Mouse (Mus musculus): ENCODE results near the gene Gh. TPM values are rescaled to one million over a fixed set of nuclear protein-coding genes. Genes with fewer than 3 reads are reported as not detected.
A peak's percentile ranks its signal among the peaks of the same experiment; 100 is the strongest.

The Gh gene
- polyA plus RNA-seq, 2 experiments: not detected

DNA sequence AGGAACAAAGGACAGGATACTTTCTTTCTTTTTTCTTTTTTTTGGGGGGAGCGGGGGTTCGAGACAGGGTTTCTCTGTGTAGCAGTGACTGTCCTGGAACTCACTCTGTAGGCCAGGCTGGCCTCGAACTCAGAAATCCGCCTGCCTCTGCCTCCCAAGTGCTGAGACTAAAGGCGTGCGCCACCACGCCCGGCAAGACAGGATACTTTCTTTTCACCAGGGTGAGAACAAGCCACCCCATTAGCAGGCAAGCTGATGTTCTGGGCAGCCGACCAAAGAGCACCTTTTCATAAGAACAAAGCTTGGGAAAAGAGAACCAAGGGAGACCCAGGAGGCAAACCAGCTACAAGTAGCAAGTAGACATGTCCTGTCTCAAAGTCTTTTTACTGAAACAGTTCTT, 5.1 kb upstream of the Gh start:
- no peak overlapping the region for H3K4me3 ChIP-seq (ENCODE audit: insufficient read depth in 1 of 2, low read depth in 2 of 2, low read length in 2 of 2)
- no peaks in the 10 kb centered on the region for H3K36me3 ChIP-seq (replicated peaks; ENCODE audit: control insufficient read depth, insufficient read depth, low read depth)
- H3K27me3 ChIP-seq (ENCODE audit: control insufficient read depth, insufficient read depth, low read length): no peaks in the 10 kb centered on the region
- H3K9ac ChIP-seq (replicated peaks): no peak overlapping the region
- H3K27ac ChIP-seq: no peak overlapping the region
- DNase-seq (ENCODE audit: low read depth in 3 of 3, low spot score in 3 of 3): no peak
- ATAC-seq (ENCODE audit: insufficient read depth): no peak
- TF ChIP-seq EP300 (IDR thresholded peaks at IDR 0.05; ENCODE audit: low read depth) (no peak), CTCF (IDR thresholded peaks at IDR 0.05; ENCODE audit: low read depth) (no peak)
- H3K4me2 ChIP-seq (ENCODE audit: low read depth): no peak overlapping the region
- H3K9me3 ChIP-seq (ENCODE audit: control insufficient read depth, low read length): no peaks in the 10 kb centered on the region
- H3K4me1 ChIP-seq (replicated peaks; ENCODE audit: control insufficient read depth in 2 of 2, insufficient read depth in 2 of 2, low read length in 1 of 2): 0 out of 4 replicates have a peak, but pooled peaks cover 0 to 2% of the 10 kb centered on the region in 2 experiments
- 71% methylated on average over 9 of the region's 9 CpGs for WGBS (ENCODE audit: insufficient replicate concordance)

- ATAC-seq (ENCODE audit: insufficient read depth) (no peak), DNase-seq (ENCODE audit: low read depth in 3 of 3, low spot score in 3 of 3) (no peak)
- H3K36me3 ChIP-seq (replicated peaks; ENCODE audit: control insufficient read depth, insufficient read depth, low read depth): no peaks in the 10 kb centered on the region
- no peak for TF ChIP-seq EP300 (IDR thresholded peaks at IDR 0.05; ENCODE audit: low read depth)
- TF ChIP-seq CTCF (IDR thresholded peaks at IDR 0.05; ENCODE audit: low read depth): no peak
- no peak overlapping the region for H3K4me2 ChIP-seq (ENCODE audit: low read depth)
- no peak overlapping the region for H3K27ac ChIP-seq
- 0 out of 4 replicates have a peak, but pooled peaks cover 0 to 2% of the 10 kb centered on the region in 2 experiments for H3K4me1 ChIP-seq (replicated peaks; ENCODE audit: control insufficient read depth in 2 of 2, insufficient read depth in 2 of 2, low read length in 1 of 2)
- no peaks in the 10 kb centered on the region for H3K9me3 ChIP-seq (ENCODE audit: control insufficient read depth, low read length)
- H3K9ac ChIP-seq (replicated peaks): no peak overlapping the region
- no peak overlapping the region for H3K4me3 ChIP-seq (ENCODE audit: insufficient read depth in 1 of 2, low read depth in 2 of 2, low read length in 2 of 2)
- WGBS (ENCODE audit: insufficient replicate concordance): 78% methylated on average over 3 of the region's 3 CpGs
- H3K27me3 ChIP-seq (ENCODE audit: control insufficient read depth, insufficient read depth, low read length): no peaks in the 10 kb centered on the region
These were observed 4.4 kb upstream of the Gh start for GRCm38 (mm10) chr11:106306065-106306385.

- no peaks in the 10 kb centered on the region for H3K27me3 ChIP-seq (ENCODE audit: control insufficient read depth, insufficient read depth, low read length)
- H3K4me1 ChIP-seq (replicated peaks; ENCODE audit: control insufficient read depth in 2 of 2, insufficient read depth in 2 of 2, low read length in 1 of 2): 0 out of 4 replicates have a peak, but pooled peaks cover 0 to 2% of the 10 kb centered on the region in 2 experiments
- no peak for TF ChIP-seq CTCF (IDR thresholded peaks at IDR 0.05; ENCODE audit: low read depth)
- TF ChIP-seq EP300 (IDR thresholded peaks at IDR 0.05; ENCODE audit: low read depth): no peak
- no peak overlapping the region for H3K27ac ChIP-seq
- no peak overlapping the region for H3K4me2 ChIP-seq (ENCODE audit: low read depth)
- H3K36me3 ChIP-seq (replicated peaks; ENCODE audit: control insufficient read depth, insufficient read depth, low read depth): no peaks in the 10 kb centered on the region
- no peak overlapping the region for H3K9ac ChIP-seq (replicated peaks)
- DNase-seq (ENCODE audit: low read depth in 3 of 3, low spot score in 3 of 3): no peak
- H3K9me3 ChIP-seq (ENCODE audit: control insufficient read depth, low read length): no peaks in the 10 kb centered on the region
- ATAC-seq (ENCODE audit: insufficient read depth): no peak
- WGBS (ENCODE audit: insufficient replicate concordance): 54% methylated on average over 10 of the region's 10 CpGs
- H3K4me3 ChIP-seq (ENCODE audit: insufficient read depth in 1 of 2, low read depth in 2 of 2, low read length in 2 of 2): no peak overlapping the region
These were observed 3.8 kb upstream of the Gh start for GRCm38 (mm10) chr11:106305348-106306064.

DNA sequence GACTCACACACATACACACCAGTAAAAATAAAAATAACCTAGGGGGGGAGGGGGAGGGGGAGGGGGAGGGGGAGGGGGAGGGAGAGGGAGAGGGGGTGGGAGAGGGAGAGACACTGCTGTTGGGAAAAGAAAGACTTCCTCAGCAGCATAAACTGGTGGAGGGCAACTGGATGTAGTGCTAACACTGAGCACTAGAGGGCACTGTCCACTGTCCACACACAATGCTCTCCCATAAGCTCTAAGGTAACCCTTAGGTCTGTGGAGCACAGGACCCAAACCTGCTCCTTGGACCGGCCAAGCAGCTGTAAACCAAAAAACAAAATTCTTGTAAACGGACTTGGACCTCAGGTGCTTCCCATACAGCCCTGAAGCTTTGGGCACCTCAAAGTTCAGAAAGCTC, 969 bp upstream of the Gh start:
- Histone ChIP-seq H3K36me3 (replicated peaks; ENCODE audit: control insufficient read depth, insufficient read depth, low read depth) (no peaks in the 10 kb centered on the region), H3K9me3 (ENCODE audit: control insufficient read depth, low read length) (no peaks in the 10 kb centered on the region), H3K4me1 (replicated peaks; ENCODE audit: control insufficient read depth in 2 of 2, insufficient read depth in 2 of 2, low read length in 1 of 2) (0 out of 4 replicates have a peak, but pooled peaks cover 0 to 2% of the 10 kb centered on the region in 2 experiments), H3K4me3 (ENCODE audit: insufficient read depth in 1 of 2, low read depth in 2 of 2, low read length in 2 of 2) (no peak overlapping the region), H3K27me3 (ENCODE audit: control insufficient read depth, insufficient read depth, low read length) (no peaks in the 10 kb centered on the region), H3K27ac (no peak overlapping the region), H3K9ac (replicated peaks) (no peak overlapping the region), H3K4me2 (ENCODE audit: low read depth) (no peak overlapping the region)
- DNase-seq (ENCODE audit: low read depth in 3 of 3, low spot score in 3 of 3) (peak; percentile 30 to 41 (median 35)), ATAC-seq (ENCODE audit: insufficient read depth) (peak; percentile 39; the same call in 1 of the 2 replicates)
- TF ChIP-seq EP300 (IDR thresholded peaks at IDR 0.05; ENCODE audit: low read depth): no peak
- TF ChIP-seq CTCF (IDR thresholded peaks at IDR 0.05; ENCODE audit: low read depth): peak; percentile 91
- 8% methylated on average over 2 of the region's 2 CpGs for WGBS (ENCODE audit: insufficient replicate concordance)

- no peaks in the 10 kb centered on the region for H3K27me3 ChIP-seq (ENCODE audit: control insufficient read depth, insufficient read depth, low read length)
- ATAC-seq (ENCODE audit: insufficient read depth): no peak
- WGBS (ENCODE audit: insufficient replicate concordance): 59% methylated on average over 2 of the region's 2 CpGs
- H3K27ac ChIP-seq: no peak overlapping the region
- no peak overlapping the region for H3K4me3 ChIP-seq (ENCODE audit: insufficient read depth in 1 of 2, low read depth in 2 of 2, low read length in 2 of 2)
- no peaks in the 10 kb centered on the region for H3K4me1 ChIP-seq (replicated peaks; ENCODE audit: control insufficient read depth in 2 of 2, insufficient read depth in 2 of 2, low read length in 1 of 2)
- no peak for TF ChIP-seq CTCF (IDR thresholded peaks at IDR 0.05; ENCODE audit: low read depth)
- no peak for TF ChIP-seq EP300 (IDR thresholded peaks at IDR 0.05; ENCODE audit: low read depth)
- DNase-seq (ENCODE audit: low read depth in 3 of 3, low spot score in 3 of 3): no peak
- no peak overlapping the region for H3K4me2 ChIP-seq (ENCODE audit: low read depth)
- H3K36me3 ChIP-seq (replicated peaks; ENCODE audit: control insufficient read depth, insufficient read depth, low read depth): no peaks in the 10 kb centered on the region
- H3K9me3 ChIP-seq (ENCODE audit: control insufficient read depth, low read length): no peaks in the 10 kb centered on the region
- H3K9ac ChIP-seq (replicated peaks): no peak overlapping the region
These were observed 9.8 kb downstream of the Gh start for GRCm38 (mm10) chr11:106291861-106292260.
